In genomic region chr13:94873111-94874038, GRCm38 (mm10) we compare ENCODE assay signal across 11 mouse cellular contexts. TPM values are rescaled to one million over a fixed set of nuclear protein-coding genes. Genes with fewer than 3 reads are reported as not detected.
DNase-seq lines count a peak whose midpoint lies in the region; ATAC-seq lines count a peak whose summit lies in the region.
"Had no signal": no experiment of that assay in that cellular context is flagged by ENCODE, and none has a peak within 500 bp of the region (broad histone marks: within the 10 kb centered on the region; RNA-seq: fewer than 3 reads in every experiment).

No protein-coding gene starts in this region.

- H3K4me2 ChIP-seq in hindbrain, embryonic 15.5 days, result peak overlapping the region; percentile 40
- H3K4me2 ChIP-seq in neural tube, embryonic 15.5 days, result peak overlapping the region; percentile 34
- H3K4me2 ChIP-seq: embryonic facial prominence, embryonic 12.5 days had no signal

- H3K36me3 ChIP-seq in hindbrain, embryonic 15.5 days, result no peaks in the 10 kb centered on the region
- no peaks in the 10 kb centered on the region for H3K36me3 ChIP-seq in neural tube, embryonic 15.5 days
- H3K36me3 ChIP-seq: embryonic facial prominence, embryonic 12.5 days had no signal

- ATAC-seq in hindbrain, embryonic 15.5 days (ENCODE audit: low FRiP score, low read depth), result no peak
- ATAC-seq in neural tube, embryonic 15.5 days (ENCODE audit: low FRiP score), result no peak

- H3K27me3 ChIP-seq in hindbrain, embryonic 15.5 days, result peaks cover 75% of the 10 kb centered on the region
- H3K27me3 ChIP-seq in neural tube, embryonic 15.5 days (replicated peaks), result peaks cover 86% of the 10 kb centered on the region

- H3K4me1 ChIP-seq in hindbrain, embryonic 15.5 days (replicated peaks), result peaks cover 8% of the 10 kb centered on the region
- peaks cover 16% of the 10 kb centered on the region for H3K4me1 ChIP-seq in neural tube, embryonic 15.5 days

- no peak overlapping the region for H3K9ac ChIP-seq in hindbrain, embryonic 15.5 days
- H3K9ac ChIP-seq in neural tube, embryonic 15.5 days (replicated peaks), result no peak overlapping the region
- H3K9ac ChIP-seq: embryonic facial prominence, embryonic 12.5 days had no signal

- under 1% methylated on average over 54 of the region's 54 CpGs for WGBS in hindbrain, embryonic 15.5 days
- under 1% methylated on average over 52 of the region's 54 CpGs for WGBS in neural tube, embryonic 15.5 days

- DNase-seq in cerebellum, postnatal 25 days, result peak; percentile 19 to 32
- no peak for DNase-seq in cerebellum, adult 8-10 months
- peak; percentile 26 for DNase-seq in ovary, postnatal 36 days (ENCODE audit: low spot score)
- no peak for DNase-seq in ovary, adult 18-20 months (ENCODE audit: low spot score)
- DNase-seq in adrenal gland, adult 18-20 months (ENCODE audit: low spot score in 2 of 2), result no peak
- no peak for DNase-seq in spleen, adult 18-20 months
- DNase-seq: adrenal gland, adult 2 months; thymus, adult 2 months had no signal

- H3K27ac ChIP-seq in hindbrain, embryonic 15.5 days (replicated peaks), result peak overlapping the region; percentile 56
- peak overlapping the region; percentile 61 for H3K27ac ChIP-seq in neural tube, embryonic 15.5 days (replicated peaks)
- H3K27ac ChIP-seq: embryonic facial prominence, embryonic 12.5 days had no signal

- H3K4me3 ChIP-seq in hindbrain, embryonic 15.5 days, result 0 out of 2 replicates have a peak overlapping the region, but pooled peaks have one; percentile 13
- 0 out of 2 replicates have a peak overlapping the region, but pooled peaks have one; percentile 6 for H3K4me3 ChIP-seq in neural tube, embryonic 15.5 days (replicated peaks)
- H3K4me3 ChIP-seq: embryonic facial prominence, embryonic 12.5 days had no signal

- no peaks in the 10 kb centered on the region for H3K9me3 ChIP-seq in hindbrain, embryonic 15.5 days
- no peaks in the 10 kb centered on the region for H3K9me3 ChIP-seq in neural tube, embryonic 15.5 days (replicated peaks)
- H3K9me3 ChIP-seq: embryonic facial prominence, embryonic 12.5 days had no signal

RNA-seq across cellular contexts. Expression of gene Otp, which starts 2.0 kb away (rescaled TPM):
- polyA plus RNA-seq in hindbrain, embryonic 15.5 days (2015; fragmentation: Nextera tagmentation; extraction: Ambion mirVana), result 6.1 and 6.8 TPM in 2 replicates
- polyA plus RNA-seq in neural tube, embryonic 15.5 days (2015; fragmentation: Nextera tagmentation; extraction: Ambion mirVana), result 6.9 and 7.0 TPM in 2 replicates
- not detected for total RNA-seq in adrenal gland, adult 18-20 months (2021)
- total RNA-seq: adrenal gland, adult 2 months had no signal
- polyA plus RNA-seq: adrenal gland, adult 2 months; thymus, adult 2 months had no signal

Comparison
In these comparisons a context has a peak if more than half of its experiments do, and no peak if none do; other contexts are left out.
1. DNase-seq: peak in cerebellum, postnatal 25 days (2 of 2) and ovary, postnatal 36 days (single experiment); none in cerebellum, adult 8-10 months (single experiment), ovary, adult 18-20 months (single experiment), adrenal gland, adult 18-20 months (0 of 2) and spleen, adult 18-20 months (0 of 2).